Mouse (Mus musculus) thymus, adult 2 months (tissue): ENCODE measurements around the gene Glipr1.
"Not testable (repeated sequence)": the region's sequence is repeated elsewhere in the genome, so short reads cannot be mapped to it uniquely, and the experiment has no call there.

ENCODE experiments used
- CTCF ChIP-seq: fragments of 200-500 bp; IDR thresholded peaks from 2 replicates; pipeline ENCODE4 v1.5.1; 2012; ENCODE audit warnings: mild to moderate bottlenecking, control low read depth, low read length, moderate library complexity, borderline replicate concordance; ENCODE audit not compliant: control insufficient read depth, poor library complexity, insufficient read depth; ENCODE audit errors: extremely low read depth
- POLR2A ChIP-seq: fragments of 200-500 bp; IDR thresholded peaks from 2 replicates; pipeline ENCODE4 v1.6.1; 2012; ENCODE audit warnings: mild to moderate bottlenecking, low read length, control low read depth, moderate library complexity; ENCODE audit not compliant: control insufficient read depth, poor library complexity, insufficient read depth; ENCODE audit errors: extremely low read depth

DNA sequence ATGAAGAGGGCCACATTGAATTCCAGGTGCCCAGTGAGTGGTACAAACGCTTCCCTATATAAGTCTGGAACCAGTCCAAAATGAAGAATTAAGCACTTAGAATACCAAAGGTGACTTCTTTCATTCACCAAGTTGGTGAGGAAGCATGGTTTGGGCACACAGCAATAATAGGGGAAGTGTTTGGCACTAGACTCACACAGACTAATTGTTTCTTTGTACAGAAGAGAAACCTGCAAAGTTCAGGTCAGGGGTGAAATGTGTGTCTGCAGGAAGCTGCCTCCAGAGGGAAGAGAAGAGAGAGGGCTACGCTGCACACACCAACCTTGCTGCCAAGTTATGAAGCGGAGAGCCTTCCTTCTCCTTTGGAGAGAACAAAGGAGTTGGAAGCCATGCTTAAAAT lies 26.3 kb upstream of the Glipr1 start:
- not testable (repeated sequence) for TF ChIP-seq POLR2A, CTCF
